Mouse (Mus musculus): ENCODE measurements around the gene Olfr308. TPM values are rescaled to one million over a fixed set of nuclear protein-coding genes. Genes with fewer than 3 reads are reported as not detected.
"Not testable (repeated sequence)": the region's sequence is repeated elsewhere in the genome, so short reads cannot be mapped to it uniquely, and the experiment has no call there.

The Olfr308 gene
- total RNA-seq (2021) = not detected
- long read RNA-seq, experiment 1 = 0 reads
- long read RNA-seq, experiment 2 = 0 reads

GRCm38 (mm10) chr7:86325530-86325929 lies at the start of gene Olfr308:
Gene Olfr308, minus strand, starts transcription at chr7:86325630.
- DNase-seq = no peak

GRCm38 (mm10) chr7:86366828-86367227 lies 41.4 kb upstream of the Olfr308 start, which contains the start of gene Olfr305:
Gene Olfr305, minus strand, starts transcription at chr7:86366928.
- DNase-seq = no peak

- DNase-seq = not testable (repeated sequence)
These were observed 20.9 kb upstream of the Olfr308 start for GRCm38 (mm10) chr7:86346296-86346695.

- DNase-seq = no peak
These were observed 18.8 kb upstream of the Olfr308 start for GRCm38 (mm10) chr7:86344253-86344652.

- no peak for DNase-seq
These were observed 17.6 kb upstream of the Olfr308 start for GRCm38 (mm10) chr7:86342881-86343565.

GRCm38 (mm10) chr7:86337486-86337885 lies 12.1 kb upstream of the Olfr308 start, which contains the start of gene Olfr307:
Gene Olfr307, minus strand, starts transcription at chr7:86337586.
- DNase-seq = no peak

- DNase-seq = no peak
These were observed 4.1 kb downstream of the Olfr308 start for GRCm38 (mm10) chr7:86321323-86321722.

GRCm38 (mm10) chr7:86313608-86314007 lies 11.8 kb downstream of the Olfr308 start, which contains the start of gene Olfr309:
Gene Olfr309, minus strand, starts transcription at chr7:86313708.
- no peak for DNase-seq

GRCm38 (mm10) chr7:86277072-86277471 lies 48.4 kb downstream of the Olfr308 start, which contains the start of gene Olfr310:
Gene Olfr310, minus strand, starts transcription at chr7:86277172.
- no peak for DNase-seq

Small RNAs within 50 kb of the gene (microRNA-seq; reads per million reads assigned to microRNA genes)
- gene Gm23192 = 0 reads per million in 2 experiments

Other genes starting within 250 kb of the Olfr308 start
- not detected for gene Vmn2r75, start 153.9 kb downstream of the Olfr308 start, total RNA-seq (2021)
- not detected for gene Vmn2r76, start 79.3 kb downstream of the Olfr308 start, total RNA-seq (2021)
- gene Olfr310, start 48.5 kb downstream of the Olfr308 start, total RNA-seq (2021) = not detected
- not detected for gene Olfr309, start 11.9 kb downstream of the Olfr308 start, total RNA-seq (2021)
- not detected for gene Olfr307, start 12.0 kb upstream of the Olfr308 start, total RNA-seq (2021)
- gene Olfr305, start 41.3 kb upstream of the Olfr308 start, total RNA-seq (2021) = not detected
- gene Olfr304, start 61.0 kb upstream of the Olfr308 start, total RNA-seq (2021) = not detected
- not detected for gene Olfr303, start 72.2 kb upstream of the Olfr308 start, total RNA-seq (2021)
- gene Olfr301, start 78.2 kb upstream of the Olfr308 start, total RNA-seq (2021) = not detected
- not detected for gene Olfr299, start 134.3 kb upstream of the Olfr308 start, total RNA-seq (2021)
- gene Olfr298, start 166.9 kb upstream of the Olfr308 start, total RNA-seq (2021) = not detected
- not detected for gene Olfr297, start 194.3 kb upstream of the Olfr308 start, total RNA-seq (2021)